Mouse (Mus musculus) hindlimb bud, embryonic 11.5 days (tissue): ENCODE measurements around the gene Naa10.

Source experiments
- DNase-seq: peaks from one replicate; pipeline ENCODE4 v3.0.0-alpha.2; 2012; ENCODE audit warnings: low read depth, low spot score; ENCODE audit errors: extremely low spot score

The Naa10 gene

DNA sequence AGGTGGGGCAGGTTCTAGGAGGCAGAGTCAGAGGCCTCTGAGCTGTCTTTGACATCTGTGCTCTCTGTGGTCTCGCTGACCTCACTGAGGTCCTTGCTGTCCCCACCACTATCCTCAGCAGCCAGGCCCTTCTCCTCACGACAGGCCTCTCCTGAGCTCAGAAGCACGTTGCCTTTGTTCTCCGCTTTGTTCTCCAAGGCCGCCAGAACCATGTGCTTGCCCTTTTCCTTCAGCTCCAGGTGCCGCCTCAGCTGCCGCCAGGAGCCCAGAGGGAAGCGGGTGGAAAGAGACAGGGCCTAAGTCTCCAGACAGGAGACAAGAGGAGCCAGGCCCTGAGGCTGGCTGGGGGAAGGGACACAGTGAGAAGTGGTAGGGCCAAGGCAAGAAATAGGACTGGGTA, 4.8 kb downstream of the Naa10 start:
- DNase-seq: no peak

DNA sequence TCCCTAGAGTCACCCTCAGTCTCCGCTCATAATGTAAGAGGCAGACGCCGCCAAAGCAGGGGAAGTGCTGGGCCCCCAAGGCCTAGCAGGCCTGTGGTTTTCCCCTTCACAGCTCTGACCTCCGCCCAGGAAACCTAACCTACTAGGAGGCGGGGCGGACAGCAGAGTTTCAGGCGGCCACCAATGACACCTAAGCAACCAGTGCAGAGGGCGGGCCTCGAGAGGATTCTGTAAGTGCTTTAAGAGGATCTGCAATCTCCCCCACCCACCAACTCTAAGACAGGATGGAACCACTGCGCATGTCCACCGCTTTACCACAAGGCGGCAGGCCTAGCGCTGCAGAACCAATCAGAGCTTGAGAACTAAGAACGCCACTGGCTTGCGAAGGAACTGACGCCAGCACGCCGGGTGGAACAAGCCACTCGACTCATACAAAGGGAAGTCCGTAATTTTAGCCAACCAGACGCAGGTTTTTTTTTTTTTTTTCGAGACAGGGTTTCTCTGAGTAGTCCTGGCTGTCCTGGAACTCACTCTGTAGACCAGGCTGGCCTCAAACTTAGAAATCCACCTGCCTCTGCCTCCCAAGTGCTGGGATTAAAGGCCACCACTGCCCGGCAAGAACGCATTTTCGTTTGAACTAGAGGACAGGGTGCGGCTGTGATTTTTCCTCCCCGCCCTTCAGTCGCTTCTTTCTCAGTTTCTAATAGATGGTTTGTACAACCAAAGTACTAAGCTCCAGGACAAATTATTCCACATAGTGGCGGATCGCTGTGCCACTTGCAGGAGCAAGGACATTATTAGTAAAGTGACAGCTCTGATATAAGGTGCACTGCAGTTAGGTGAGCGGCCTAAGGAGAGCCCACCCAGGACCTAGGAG, 6.7 kb downstream of the Naa10 start:
- DNase-seq: peak; percentile 75

DNA sequence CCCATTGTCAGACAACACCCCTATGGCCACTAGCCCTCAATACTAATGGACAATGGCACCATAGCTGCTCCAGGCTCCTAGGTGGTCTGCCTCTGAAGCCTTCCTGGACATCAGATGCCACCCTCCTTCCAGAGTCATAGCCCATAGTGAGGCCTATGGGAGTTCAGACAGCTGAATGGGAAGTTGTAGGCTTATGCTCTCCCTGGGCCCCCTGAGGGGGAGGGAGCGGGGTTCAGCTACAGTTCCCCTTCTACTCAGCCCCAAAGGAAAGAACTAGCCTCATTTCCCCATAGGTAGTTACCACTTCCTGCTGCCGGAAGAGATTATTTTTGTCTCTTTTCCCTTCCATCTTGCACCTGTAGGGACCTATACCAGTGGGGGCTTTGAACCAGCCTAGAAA, 10.2 kb downstream of the Naa10 start:
- DNase-seq: no peak

DNA sequence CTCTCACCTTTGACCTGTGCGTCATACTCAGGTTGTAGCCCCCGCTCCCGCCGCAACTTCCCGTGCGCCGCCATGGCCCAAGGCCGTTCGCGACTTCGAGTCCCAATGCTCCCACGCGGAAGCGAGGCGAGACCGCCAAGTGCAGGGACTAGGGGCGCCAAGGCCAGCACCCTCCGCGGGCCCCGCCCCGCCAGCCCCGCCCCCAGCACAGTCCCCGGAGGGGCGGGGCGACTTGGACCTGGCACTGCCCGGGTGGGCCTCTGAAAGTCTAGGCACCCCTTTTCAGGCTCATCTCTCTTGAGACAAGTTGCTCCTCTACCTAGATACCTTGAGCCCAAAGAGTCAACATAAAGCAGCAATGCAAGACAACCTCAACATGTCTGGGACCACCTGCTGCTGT, 10.6 kb downstream of the Naa10 start:
- no peak for DNase-seq

DNA sequence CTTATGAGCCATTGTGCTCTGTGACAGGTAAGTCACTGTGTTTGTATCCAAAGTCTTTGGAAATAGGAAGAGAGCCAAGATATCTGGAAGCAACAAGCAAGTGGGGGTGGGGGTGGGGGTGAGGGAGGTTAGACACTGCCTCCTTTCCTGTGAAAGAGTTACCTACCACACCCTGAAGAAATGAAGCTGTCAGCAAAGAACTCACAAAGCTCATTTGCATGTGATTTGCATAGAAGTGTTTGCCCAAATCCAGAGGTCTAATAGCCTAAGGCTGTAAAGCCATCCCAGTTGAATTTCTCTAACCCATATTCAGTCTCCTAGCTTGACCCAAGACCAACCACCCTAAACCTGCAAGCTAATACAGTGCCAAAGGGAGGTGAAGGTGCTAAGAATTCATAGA, 11.3 kb downstream of the Naa10 start:
- no peak for DNase-seq

DNA sequence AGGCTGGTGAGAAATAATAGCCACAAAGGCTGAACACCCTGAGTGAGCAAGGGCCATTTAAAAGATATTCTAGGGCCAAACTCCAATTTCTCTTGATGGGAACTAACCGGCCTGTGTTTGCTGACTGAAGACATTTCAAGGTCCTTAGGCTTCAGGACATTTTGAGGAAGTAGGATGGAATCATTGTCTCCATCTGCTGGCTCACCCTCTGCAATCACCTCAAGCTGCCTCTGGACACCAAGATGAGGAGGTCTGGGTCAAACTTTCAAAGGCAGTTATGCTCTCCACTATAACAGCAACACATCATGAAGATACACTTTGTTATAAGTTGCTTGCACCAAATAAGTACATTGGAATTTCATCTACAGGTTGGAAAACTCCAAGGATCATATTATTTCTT, 11.7 kb downstream of the Naa10 start:
- DNase-seq: no peak

DNA sequence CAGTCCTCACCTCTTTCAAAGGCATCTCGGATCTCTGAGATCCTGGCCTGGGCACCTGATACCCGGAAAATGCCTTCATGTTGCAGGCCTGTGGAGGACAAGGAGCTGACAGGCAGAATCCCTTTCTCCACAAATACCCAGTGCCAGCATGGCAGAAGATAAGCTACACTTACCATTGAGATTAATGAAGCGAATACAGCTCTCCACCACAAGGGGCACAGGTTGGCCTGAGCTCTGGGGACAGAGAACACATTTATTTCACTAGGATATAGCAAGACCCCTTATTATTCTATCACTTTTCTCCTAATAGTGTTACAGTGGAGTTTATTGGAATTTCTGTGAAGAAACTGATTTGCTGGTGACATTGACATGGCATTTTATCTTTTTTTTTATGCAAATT, 23.8 kb downstream of the Naa10 start:
- DNase-seq: no peak

DNA sequence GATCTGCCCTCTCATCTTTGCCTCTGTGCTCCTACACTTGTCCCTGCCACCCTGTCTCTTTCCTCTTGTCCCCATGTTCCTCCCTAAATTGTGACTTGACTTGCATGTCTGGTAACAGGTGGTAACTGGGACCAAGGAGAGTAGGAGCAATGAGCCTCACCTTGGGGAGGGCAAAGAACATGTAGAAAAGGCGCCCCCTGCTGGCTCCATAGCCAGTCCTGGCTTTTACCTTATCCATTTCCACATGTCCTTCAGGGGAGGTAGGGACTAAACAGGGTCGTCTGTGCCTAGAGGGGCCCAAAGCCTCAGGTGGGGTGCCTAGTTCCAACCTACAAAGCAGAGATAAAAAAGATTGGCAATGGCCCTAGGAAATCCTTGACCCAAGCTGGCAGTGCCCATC, 26.0 kb downstream of the Naa10 start, which contains the start of gene L1cam:
L1cam (minus strand) TSS at position 387 of the 400 bp plus-strand sequence.
- no peak for DNase-seq

DNA sequence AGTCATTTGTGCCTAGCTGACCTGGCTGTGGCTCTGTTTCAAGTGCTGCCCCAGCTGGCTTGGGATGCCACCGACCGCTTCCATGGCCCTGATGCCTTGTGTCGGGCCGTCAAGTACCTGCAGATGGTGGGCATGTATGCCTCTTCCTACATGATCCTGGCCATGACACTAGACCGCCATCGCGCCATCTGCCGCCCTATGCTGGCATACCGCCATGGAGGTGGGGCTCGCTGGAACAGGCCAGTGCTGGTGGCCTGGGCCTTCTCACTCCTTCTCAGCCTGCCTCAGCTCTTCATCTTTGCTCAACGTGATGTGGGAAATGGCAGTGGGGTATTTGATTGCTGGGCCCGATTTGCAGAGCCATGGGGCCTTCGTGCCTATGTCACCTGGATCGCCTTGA, 28.9 kb downstream of the Naa10 start:
- DNase-seq: no peak

DNA sequence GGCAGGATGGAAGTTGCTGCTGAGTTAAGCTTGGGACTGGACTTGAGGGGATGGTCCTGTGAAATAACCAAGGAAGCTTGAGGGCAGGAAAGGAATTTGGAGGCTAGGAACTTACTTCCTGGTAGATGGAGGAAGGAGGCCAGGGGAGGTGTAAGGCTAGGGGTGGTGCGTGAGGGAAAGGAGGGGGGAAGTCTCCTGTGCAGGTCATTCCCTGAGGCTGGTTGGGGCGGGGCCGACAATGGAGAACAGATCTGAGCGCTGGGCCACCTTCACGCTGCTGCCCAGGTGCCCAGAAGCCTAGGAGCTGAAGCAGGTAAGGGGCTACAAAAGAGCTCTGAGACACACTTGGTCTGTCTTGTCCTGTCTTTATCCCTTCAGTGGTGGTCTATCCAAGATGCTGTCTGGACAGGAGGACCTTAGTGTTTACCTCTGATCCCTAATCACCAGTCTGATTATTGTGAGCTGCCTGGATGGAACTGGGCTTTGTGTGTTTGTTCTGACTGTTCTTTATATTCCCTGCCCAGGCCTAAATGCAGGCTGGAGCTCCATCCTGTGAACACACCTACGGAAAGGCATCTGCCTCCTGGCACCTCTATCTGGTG, 30.1 kb downstream of the Naa10 start, which contains the start of gene Avpr2:
Avpr2 (plus strand) TSS at position 552 of the 602 bp plus-strand sequence.
- no peak for DNase-seq

DNA sequence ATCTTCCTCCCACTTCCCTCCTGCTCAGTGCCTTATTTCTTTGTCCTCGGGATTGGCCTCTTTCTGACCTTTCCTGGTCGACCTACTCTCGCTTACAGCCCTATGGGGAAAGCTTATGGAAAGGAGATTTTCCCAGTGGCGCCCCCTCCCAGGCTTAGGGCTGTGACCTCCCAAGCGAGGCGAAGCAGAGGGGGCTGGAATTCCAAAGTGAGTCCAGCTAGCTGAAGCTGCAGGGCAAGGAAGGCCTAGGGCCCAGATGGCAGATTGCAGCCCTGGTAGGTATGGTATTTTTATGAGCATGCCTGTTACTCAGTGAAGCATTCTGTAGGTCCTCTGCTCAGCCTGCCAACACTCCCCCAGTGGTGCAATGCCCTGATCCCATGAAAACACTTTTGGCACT, 40.3 kb downstream of the Naa10 start:
- DNase-seq: no peak

DNA sequence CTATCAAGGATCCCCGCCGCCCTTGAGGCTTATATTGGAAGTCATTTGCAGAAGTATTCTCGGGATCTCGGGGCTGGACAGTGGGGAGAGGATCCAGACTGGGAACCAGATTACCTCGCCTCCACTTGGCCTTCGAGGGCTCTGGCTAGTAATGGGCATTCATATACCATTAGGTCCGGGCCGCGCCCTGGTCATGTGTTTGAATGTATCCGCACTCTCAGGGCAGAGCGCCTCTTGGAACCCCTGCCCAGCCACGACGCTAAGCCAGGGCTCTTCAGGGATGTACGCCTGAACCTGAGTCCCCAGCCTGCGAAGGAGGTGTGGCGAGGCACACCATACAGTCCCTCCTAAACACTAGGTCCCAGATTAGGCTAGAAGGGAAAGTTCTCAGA, 40.7 kb downstream of the Naa10 start:
- no peak for DNase-seq

DNA sequence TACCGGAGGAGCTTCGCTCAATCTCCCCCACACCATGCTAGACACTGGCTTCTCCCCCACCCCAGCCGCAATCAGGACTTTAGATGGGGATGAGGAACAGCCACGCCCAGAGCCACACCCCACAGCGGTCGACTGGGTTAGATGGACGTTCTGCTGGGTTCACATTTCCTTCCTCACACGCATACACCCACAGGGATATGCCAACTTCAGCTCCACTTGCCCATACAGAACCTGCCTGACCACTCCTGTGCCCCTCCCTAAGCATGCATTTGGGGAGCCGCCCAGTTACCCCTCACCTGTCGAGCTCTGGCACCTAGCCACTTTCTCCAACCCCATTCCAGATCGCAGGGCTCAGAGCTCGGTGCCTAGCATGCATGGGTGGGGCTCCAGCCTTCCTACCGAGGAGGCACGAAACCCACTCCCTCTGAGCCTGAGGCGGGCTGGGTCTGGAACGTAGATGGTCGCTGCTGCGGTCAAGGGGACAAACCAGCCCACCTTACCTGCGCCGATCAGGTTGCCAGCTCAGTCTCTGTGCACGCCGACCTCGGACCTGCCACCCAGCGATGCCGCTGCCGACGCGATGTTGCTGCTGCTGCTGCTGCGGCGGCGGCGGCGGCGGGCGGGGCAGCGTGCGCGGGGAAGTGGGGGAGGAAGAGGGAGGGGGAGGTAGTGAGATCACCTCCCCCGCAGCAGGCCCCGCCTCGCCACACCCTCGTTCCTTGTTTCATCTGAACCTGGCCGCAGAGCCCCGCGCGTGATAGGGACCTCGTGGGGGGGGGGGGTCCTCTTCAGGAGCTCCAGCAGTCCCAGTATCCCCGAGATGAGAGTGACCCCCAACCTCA, 41.3 kb downstream of the Naa10 start:
- DNase-seq: no peak

DNA sequence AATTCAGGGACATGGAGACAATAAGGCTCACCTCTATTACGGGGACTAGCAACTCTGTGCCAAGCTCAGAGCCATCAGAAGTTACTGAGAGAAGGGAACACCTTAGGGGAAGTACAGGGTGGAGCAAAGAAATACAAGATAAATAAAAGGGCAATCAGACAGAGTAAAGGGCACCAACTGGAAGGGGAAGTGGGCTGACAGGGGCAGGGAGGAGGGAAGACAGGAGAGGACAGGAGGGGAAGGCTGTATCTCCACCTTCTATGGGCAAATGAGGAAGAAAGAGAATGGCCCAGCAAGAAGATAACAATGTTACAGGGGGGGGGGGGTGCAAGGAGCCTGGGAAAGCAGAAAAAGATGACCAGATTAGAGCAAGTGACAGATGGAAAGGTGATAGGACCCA, 44.7 kb downstream of the Naa10 start:
- no peak for DNase-seq

DNA sequence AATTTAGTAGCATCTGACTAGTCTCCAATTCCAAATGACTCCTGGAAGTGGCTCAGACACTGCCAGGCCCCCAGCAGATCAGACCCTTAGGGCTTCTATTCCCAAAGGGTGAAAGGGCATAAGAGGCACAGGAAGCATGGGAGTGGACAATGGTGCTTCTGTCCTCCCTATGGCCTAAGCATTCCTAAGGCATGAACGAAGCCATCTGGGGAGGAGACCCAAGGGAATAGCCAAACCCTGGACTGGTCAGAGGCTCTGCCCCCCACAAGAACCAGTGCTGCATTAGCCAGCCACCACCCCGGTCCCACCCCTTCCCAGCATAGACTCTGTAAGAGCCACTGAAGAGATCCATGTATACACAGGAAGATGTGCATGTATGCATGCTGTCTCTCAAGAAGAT, 45.9 kb downstream of the Naa10 start:
- no peak for DNase-seq

DNA sequence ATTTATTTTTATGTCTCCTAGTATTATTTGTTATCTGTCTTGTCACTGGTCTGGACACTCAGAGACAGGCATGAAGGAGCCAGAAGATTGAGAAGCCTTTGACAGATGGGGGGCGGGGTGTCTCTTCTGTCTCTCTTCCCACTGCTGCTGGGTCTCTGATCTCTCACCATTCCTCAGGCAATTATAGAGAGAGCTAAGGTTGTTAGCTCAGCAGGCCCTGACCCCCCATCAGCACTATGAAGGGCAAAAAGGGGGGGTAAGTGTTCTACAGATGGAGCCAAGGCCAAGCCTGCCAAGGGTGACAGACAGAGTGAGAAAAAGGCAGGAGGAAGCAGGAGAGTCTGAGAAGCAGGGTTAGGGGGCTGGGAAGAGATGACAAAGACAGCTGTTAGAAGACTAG, 49.8 kb downstream of the Naa10 start:
- DNase-seq: no peak

DNA sequence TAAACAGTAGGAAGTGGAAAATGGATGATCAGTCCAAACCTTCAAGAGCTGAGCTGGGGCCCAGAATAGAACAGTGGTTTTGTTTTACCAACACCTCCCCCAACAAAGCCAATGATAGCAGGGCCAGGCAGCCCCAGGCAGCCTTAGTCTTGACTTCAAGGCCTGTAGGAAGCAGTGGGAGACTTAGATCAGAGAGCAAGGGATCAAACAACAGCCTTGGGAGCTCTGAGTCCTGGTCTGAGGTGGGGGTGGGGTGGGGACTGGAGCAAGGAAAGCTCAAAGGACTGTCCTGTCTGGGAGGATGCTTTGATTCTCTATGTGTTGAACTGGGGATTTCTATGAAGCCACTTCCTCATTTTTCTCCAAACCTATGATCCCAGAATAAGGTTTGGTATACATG, 50.3 kb downstream of the Naa10 start:
- no peak for DNase-seq

DNA sequence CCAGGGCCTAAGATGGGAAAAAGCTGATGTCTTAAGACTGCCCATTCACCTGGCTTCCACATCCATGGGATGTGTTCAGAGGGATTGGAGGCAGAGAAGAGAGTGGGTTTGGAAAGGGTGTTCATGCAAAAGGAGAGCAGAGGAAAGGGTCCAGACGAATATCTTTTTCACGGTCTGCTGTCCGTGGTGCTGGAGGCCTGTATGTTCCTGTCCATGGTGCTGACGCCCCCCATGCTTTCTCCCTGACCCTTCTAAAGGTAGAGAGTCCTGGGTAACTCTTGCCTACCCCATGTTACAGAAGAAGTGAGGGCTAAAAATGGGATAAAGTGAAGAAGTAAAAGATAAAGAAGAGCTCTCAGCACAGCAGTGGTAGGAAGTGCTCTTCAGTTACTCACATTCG, 52.4 kb downstream of the Naa10 start:
- peak; percentile 16 for DNase-seq

DNA sequence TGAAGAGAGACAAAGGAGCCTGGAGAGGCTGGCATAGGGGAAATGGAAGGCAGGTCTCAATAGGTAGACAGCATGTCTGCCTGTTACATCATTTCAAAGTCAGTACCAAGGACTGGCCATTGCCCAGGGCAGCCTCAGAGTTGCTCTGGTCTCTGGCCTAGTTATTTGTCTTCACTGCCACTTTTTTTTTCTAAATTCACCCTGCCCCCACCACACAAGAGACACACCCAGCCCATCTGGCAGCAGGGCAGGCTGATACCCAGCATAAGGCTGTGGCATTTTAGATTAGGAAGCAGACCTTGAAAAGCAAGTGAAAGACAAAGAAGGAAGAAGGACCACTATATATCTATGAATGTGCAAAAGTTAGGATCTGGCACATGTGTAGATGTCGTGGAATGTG, 53.9 kb downstream of the Naa10 start:
- no peak for DNase-seq

DNA sequence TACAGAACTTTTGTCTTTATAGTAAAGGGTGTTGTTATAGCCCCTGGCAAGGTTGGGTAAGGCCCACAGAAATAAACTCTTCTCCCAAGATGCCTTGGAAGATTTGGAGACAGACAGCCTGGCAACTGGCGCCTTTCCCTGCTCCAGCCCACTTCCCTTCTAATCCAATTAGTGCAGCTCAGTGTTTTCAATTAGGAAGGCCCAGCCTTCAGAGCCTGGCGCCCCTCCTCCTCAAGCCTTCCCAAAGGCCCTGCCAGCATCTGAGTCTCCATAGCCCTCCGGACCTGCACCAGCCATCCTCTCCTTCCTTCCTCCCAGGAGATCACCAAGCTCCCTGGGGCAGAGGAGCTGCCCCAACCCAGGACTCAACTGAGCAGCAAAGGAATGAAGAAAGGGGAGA, 54.5 kb downstream of the Naa10 start:
- no peak for DNase-seq
